Mouse (Mus musculus) neural tube, embryonic 12.5 days (tissue): Measurements from ENCODE around the gene March5. TPM values are rescaled to one million over a fixed set of nuclear protein-coding genes. Genes with fewer than 3 reads are reported as not detected.
A peak's percentile ranks its signal among the peaks of the same experiment; 100 is the strongest.
"Not testable (repeated sequence)": the region's sequence is repeated elsewhere in the genome, so short reads cannot be mapped to it uniquely, and the experiment has no call there.

ENCODE experiments used
- ATAC-seq: fragments of 200-750 bp; cut with Nextera tagmentation; 2 replicates; pipeline ENCODE4 v1.8.0; 2017; ENCODE audit warnings: low read depth, mild to moderate bottlenecking, moderate TSS enrichment, moderate library complexity; ENCODE audit not compliant: low FRiP score
- H3K27ac ChIP-seq: fragments of 300-500 bp; sonication (generic); 2 replicates; pipeline ENCODE4 v1.5.1; 2016
- H3K27me3 ChIP-seq: fragments of 300-500 bp; sonication (generic); replicated peaks from 2 replicates; pipeline ENCODE4 v1.6.1; 2016; ENCODE audit warnings: mild to moderate bottlenecking
- H3K36me3 ChIP-seq: fragments of 300-500 bp; sonication (generic); 2 replicates; pipeline ENCODE4 v1.6.1; 2016; ENCODE audit warnings: mild to moderate bottlenecking
- H3K4me1 ChIP-seq: fragments of 300-500 bp; sonication (generic); 2 replicates; pipeline ENCODE4 v1.6.1; 2016
- H3K4me2 ChIP-seq: fragments of 300-500 bp; sonication (generic); replicated peaks from 2 replicates; pipeline ENCODE4 v1.6.1; 2016; ENCODE audit warnings: mild to moderate bottlenecking
- H3K4me3 ChIP-seq: fragments of 300-500 bp; sonication (generic); 2 replicates; pipeline ENCODE4 v1.5.1; 2016
- H3K9ac ChIP-seq: fragments of 300-500 bp; sonication (generic); 2 replicates; pipeline ENCODE4 v1.6.1; 2016; ENCODE audit warnings: mild to moderate bottlenecking
- H3K9me3 ChIP-seq: fragments of 300-500 bp; sonication (generic); 2 replicates; pipeline ENCODE4 v1.6.1; 2016; ENCODE audit warnings: mild to moderate bottlenecking
- WGBS: fragments of 180-500 bp; shearing (Covaris S2); methylation state at CpG from one replicate; pipeline ENCODE4 v1.1.7; 2016; 5-methylcytosine and 5-hydroxymethylcytosine counted together
- polyA plus RNA-seq: library from polyadenylated mRNA; unstranded; fragments of >200 nt; fragmentation: Nextera tagmentation; extraction: Ambion mirVana; gene quantifications from 2 replicates; pipeline ENCODE4 v1.2.1, GENCODE M21; 2016

The March5 gene
- polyA plus RNA-seq, 1 experiment from 2014 or later = 160 TPM

DNA sequence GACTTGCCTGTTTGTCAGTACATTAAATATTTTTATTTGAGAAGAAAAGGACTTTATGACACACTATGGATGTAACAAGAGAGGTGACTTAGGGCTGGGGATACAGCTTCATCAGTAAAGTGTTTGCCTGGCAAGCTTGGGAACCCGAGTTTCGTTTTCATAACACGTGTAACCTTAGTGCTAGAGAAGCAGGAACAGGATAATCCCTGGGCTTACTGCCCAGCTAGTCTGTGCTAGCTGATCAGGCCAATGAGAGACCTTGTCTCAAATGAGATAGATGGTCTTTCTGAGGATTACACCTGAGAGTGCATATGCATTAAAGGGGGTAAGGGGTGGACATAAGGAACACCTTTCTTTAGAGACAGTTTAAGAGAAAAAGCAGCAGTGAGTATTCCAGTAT is 4.1 kb downstream of the March5 start:
- Histone ChIP-seq H3K36me3 (peaks cover 30% of the 10 kb centered on the region), H3K9me3 (no peaks in the 10 kb centered on the region), H3K4me3 (no peak overlapping the region), H3K27ac (no peak overlapping the region), H3K4me1 (peaks cover 20% of the 10 kb centered on the region), H3K4me2 (no peak overlapping the region), H3K9ac (no peak overlapping the region), H3K27me3 (no peaks in the 10 kb centered on the region)
- ATAC-seq = no peak
- WGBS = 98% methylated on average over 3 of the region's 3 CpGs

- no peak overlapping the region for H3K27ac ChIP-seq
- no peaks in the 10 kb centered on the region for H3K27me3 ChIP-seq
- 94% methylated on average over 2 of the region's 2 CpGs for WGBS
- no peak overlapping the region for H3K9ac ChIP-seq
- ATAC-seq = no peak
- no peak overlapping the region for H3K4me2 ChIP-seq
- H3K4me3 ChIP-seq = no peak overlapping the region
- peaks cover 2% of the 10 kb centered on the region for H3K4me1 ChIP-seq
- peaks cover 58% of the 10 kb centered on the region for H3K36me3 ChIP-seq
- H3K9me3 ChIP-seq = no peaks in the 10 kb centered on the region
These were observed 7.4 kb downstream of the March5 start for GRCm38 (mm10) chr19:37214711-37215110.

- no peak overlapping the region for H3K9ac ChIP-seq
- no peaks in the 10 kb centered on the region for H3K27me3 ChIP-seq
- 89% methylated on average over 6 of the region's 6 CpGs for WGBS
- H3K36me3 ChIP-seq = peaks cover 19% of the 10 kb centered on the region
- H3K4me2 ChIP-seq = no peak overlapping the region
- no peaks in the 10 kb centered on the region for H3K9me3 ChIP-seq
- no peaks in the 10 kb centered on the region for H3K4me1 ChIP-seq
- no peak for ATAC-seq
- no peak overlapping the region for H3K27ac ChIP-seq
- no peak overlapping the region for H3K4me3 ChIP-seq
These were observed 18.0 kb downstream of the March5 start for GRCm38 (mm10) chr19:37225197-37225862.

- H3K4me1 ChIP-seq, H3K9ac ChIP-seq, H3K27ac ChIP-seq, H3K36me3 ChIP-seq, H3K9me3 ChIP-seq, H3K4me2 ChIP-seq, H3K4me3 ChIP-seq, ATAC-seq: not testable (repeated sequence)
- peaks cover 21% of the 10 kb centered on the region for H3K27me3 ChIP-seq
- WGBS = 65% methylated on average over 9 of the region's 9 CpGs
These were observed 25.3 kb downstream of the March5 start for GRCm38 (mm10) chr19:37232598-37232997.

GRCm38 (mm10) chr19:37233561-37234539 is 26.5 kb downstream of the March5 start:
- peak overlapping the region; percentile 82 for H3K4me2 ChIP-seq
- ATAC-seq = peak; percentile 71
- H3K9ac ChIP-seq = 0 out of 2 replicates have a peak overlapping the region, but pooled peaks have one; percentile 13
- H3K36me3 ChIP-seq = no peaks in the 10 kb centered on the region
- peak overlapping the region; percentile 44 for H3K4me3 ChIP-seq
- H3K27me3 ChIP-seq = peaks cover 21% of the 10 kb centered on the region
- WGBS = 4% methylated on average over 63 of the region's 63 CpGs
- peaks cover 16% of the 10 kb centered on the region; the same call in 1 of the 2 replicates for H3K4me1 ChIP-seq
- H3K27ac ChIP-seq = no peak overlapping the region
- no peaks in the 10 kb centered on the region for H3K9me3 ChIP-seq

GRCm38 (mm10) chr19:37235818-37236217 is 28.5 kb downstream of the March5 start:
- Histone ChIP-seq H3K4me2 (no peak overlapping the region), H3K9ac (no peak overlapping the region), H3K36me3 (no peaks in the 10 kb centered on the region), H3K9me3 (no peaks in the 10 kb centered on the region), H3K4me3 (no peak overlapping the region), H3K27me3 (peaks cover 21% of the 10 kb centered on the region), H3K27ac (no peak overlapping the region), H3K4me1 (peaks cover 17% of the 10 kb centered on the region; the same call in 1 of the 2 replicates)
- ATAC-seq = no peak
- 58% methylated on average over 8 of the region's 8 CpGs for WGBS

DNA sequence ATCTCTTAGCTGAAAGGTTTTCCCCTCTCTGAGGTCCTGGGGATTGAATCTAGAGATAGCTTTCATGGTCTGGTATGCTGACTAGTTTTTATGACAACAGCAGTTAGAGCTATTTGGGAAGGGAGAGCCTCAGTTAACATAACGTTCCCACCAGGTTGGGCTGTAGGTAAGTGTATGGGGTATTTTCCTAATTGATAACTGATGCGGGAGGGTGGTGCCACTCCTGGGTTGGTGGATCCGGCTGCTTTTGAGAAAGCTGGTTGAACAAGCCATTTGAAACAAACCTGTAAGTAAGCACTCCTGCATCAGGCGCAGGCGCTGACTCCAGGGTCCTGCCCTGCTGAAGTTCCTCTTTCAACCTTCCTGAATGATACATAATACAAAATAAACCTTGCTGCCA is 30.0 kb downstream of the March5 start:
- Histone ChIP-seq H3K4me1 (peaks cover 17% of the 10 kb centered on the region; the same call in 1 of the 2 replicates), H3K4me2 (no peak overlapping the region), H3K9ac (no peak overlapping the region), H3K36me3 (no peaks in the 10 kb centered on the region), H3K27ac (no peak overlapping the region), H3K4me3 (no peak overlapping the region), H3K27me3 (peaks cover 21% of the 10 kb centered on the region), H3K9me3 (no peaks in the 10 kb centered on the region)
- WGBS = 62% methylated on average over 5 of the region's 5 CpGs
- no peak for ATAC-seq

DNA sequence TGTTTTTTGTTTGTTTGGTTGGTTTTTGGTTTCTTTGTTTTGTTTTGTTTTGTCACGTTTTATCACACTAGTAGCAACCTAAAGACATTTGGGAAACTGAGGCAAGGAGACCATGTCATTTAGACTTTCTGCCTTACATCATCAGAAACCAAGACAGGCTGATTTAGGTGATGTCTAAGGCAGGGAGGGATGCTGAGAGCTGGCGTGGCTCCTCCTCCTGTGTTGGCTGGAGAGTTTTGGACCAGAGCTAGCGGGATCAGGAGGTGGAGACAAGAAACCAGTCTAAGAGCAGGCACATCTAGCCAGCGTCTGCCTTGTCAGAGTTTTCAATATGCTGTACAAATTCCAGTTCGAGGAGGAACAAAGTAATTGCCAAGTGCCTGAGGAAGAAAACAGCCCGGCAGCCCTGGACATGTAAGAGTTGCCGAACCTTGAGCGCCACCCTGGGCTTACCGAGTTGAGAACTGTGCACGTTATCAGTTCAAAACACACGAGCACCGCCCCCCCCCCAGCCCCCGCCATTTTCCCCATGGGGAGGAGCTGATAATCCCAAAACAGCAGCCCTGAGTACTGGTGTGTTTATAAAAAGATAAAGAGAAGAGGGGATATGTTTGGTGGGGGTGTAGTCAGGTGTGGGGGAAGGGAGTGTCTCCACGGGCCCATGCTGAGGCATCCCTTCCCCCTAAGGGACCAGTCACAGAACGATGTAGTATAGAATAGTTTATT is 30.5 kb downstream of the March5 start:
- H3K4me3 ChIP-seq = no peak overlapping the region
- no peaks in the 10 kb centered on the region for H3K9me3 ChIP-seq
- peaks cover 21% of the 10 kb centered on the region for H3K27me3 ChIP-seq
- no peak for ATAC-seq
- H3K36me3 ChIP-seq = no peaks in the 10 kb centered on the region
- peaks cover 17% of the 10 kb centered on the region; the same call in 1 of the 2 replicates for H3K4me1 ChIP-seq
- H3K27ac ChIP-seq = no peak overlapping the region
- peak overlapping the region; percentile 25 for H3K4me2 ChIP-seq
- no peak overlapping the region for H3K9ac ChIP-seq
- WGBS = 15% methylated on average over 15 of the region's 15 CpGs

- Histone ChIP-seq H3K4me1 (peaks cover 15% of the 10 kb centered on the region; the same call in 1 of the 2 replicates), H3K36me3 (no peaks in the 10 kb centered on the region), H3K9ac (no peak overlapping the region), H3K27ac (no peak overlapping the region), H3K9me3 (no peaks in the 10 kb centered on the region), H3K4me2 (peak overlapping the region; percentile 25), H3K27me3 (peaks cover 19% of the 10 kb centered on the region), H3K4me3 (no peak overlapping the region)
- WGBS = 17% methylated on average over 7 of the region's 7 CpGs
- ATAC-seq = no peak
These were observed 31.3 kb downstream of the March5 start for GRCm38 (mm10) chr19:37238651-37239050.

DNA sequence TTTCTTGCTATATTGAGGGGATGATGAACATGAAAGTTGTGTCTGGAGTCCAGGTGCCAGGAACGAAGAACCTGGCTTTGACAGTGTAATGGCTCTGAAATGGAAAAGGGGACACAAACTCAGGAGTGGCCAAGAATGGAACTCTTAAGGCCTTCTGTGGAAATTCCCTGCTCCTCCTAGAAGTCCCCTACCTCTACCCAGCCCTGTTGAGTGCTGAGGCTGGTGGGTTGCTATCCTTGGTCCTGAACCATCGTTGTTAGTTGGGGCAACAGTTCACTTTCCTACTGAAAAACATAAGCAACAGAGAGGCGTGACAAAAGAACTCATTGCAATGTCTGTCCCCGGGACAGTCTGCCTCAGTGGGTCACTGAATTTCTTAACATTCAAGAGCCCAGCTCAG is 31.8 kb downstream of the March5 start:
- Histone ChIP-seq H3K27ac (no peak overlapping the region), H3K4me2 (no peak overlapping the region), H3K27me3 (peaks cover 15% of the 10 kb centered on the region), H3K9me3 (no peaks in the 10 kb centered on the region), H3K4me1 (peaks cover 10% of the 10 kb centered on the region; the same call in 1 of the 2 replicates), H3K9ac (no peak overlapping the region), H3K4me3 (no peak overlapping the region), H3K36me3 (no peaks in the 10 kb centered on the region)
- 42% methylated on average over 4 of the region's 4 CpGs for WGBS
- ATAC-seq = no peak

- Histone ChIP-seq H3K9ac (no peak overlapping the region), H3K9me3 (no peaks in the 10 kb centered on the region), H3K27me3 (no peaks in the 10 kb centered on the region), H3K4me1 (peaks cover 9% of the 10 kb centered on the region; the same call in 1 of the 2 replicates), H3K27ac (no peak overlapping the region), H3K36me3 (no peaks in the 10 kb centered on the region), H3K4me3 (no peak overlapping the region), H3K4me2 (no peak overlapping the region)
- no peak for ATAC-seq
- 73% methylated on average over 5 of the region's 5 CpGs for WGBS
These were observed 33.9 kb downstream of the March5 start for GRCm38 (mm10) chr19:37241201-37241600.

DNA sequence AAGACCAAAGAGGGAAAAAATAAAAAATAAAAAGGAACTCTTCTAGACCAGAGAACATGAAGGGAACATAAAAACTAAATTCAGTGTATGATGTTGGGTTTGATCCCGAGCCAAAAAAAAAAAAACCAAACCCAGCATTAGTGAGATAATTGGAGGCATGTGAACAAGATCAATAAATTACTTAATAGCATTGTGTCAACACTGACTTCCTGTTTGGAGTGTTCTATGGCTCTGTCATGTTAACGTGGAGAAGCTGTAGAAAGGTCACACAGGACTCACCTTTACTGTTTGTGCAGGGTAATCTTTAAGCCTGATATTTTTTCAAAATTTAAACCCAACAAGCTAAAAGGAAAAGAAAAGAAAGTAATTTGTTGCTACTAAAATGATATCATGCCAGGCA is 35.4 kb downstream of the March5 start:
- Histone ChIP-seq H3K4me3 (no peak overlapping the region), H3K27me3 (no peaks in the 10 kb centered on the region), H3K9me3 (no peaks in the 10 kb centered on the region), H3K27ac (no peak overlapping the region), H3K4me2 (no peak overlapping the region), H3K9ac (no peak overlapping the region), H3K36me3 (no peaks in the 10 kb centered on the region), H3K4me1 (peaks cover 9% of the 10 kb centered on the region; the same call in 1 of the 2 replicates)
- 52% methylated on average over 2 of the region's 2 CpGs for WGBS
- ATAC-seq = no peak
